Mouse (Mus musculus) lung, adult 2 months (tissue): ENCODE data around the gene Ltv1.

Source experiments
- CTCF ChIP-seq: fragments of 200-500 bp; IDR thresholded peaks from 2 replicates; pipeline ENCODE4 v1.5.1; 2011; ENCODE audit warnings: mild to moderate bottlenecking, low read length, control low read depth; ENCODE audit not compliant: insufficient read depth
- POLR2A ChIP-seq: fragments of 200-500 bp; IDR thresholded peaks from 2 replicates; pipeline ENCODE4 v1.6.1; 2011; ENCODE audit warnings: low read depth, mild to moderate bottlenecking, control low read depth, low read length, borderline replicate concordance; ENCODE audit errors: extremely low read depth

DNA sequence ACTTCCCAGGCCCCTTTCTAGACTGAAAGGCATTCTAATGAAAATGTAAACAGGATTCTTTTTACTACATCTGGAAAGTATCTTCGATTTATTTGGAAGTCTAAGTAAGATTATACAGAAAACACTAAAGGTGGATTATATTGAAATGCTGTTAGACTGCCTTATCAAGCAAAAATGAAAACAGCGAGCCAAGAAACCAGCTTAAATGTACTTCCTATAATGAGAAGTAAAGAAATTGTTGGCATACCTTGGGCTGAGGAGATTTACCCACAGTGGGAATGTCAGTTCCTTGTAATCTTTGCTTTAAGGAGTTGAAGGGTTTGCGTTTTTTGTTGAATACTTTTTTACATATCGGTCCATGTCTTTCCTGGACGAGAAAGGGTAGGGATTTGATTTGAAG is 24.5 kb downstream of the Ltv1 start:
- no peak for TF ChIP-seq POLR2A
- TF ChIP-seq CTCF, result no peak
